Mouse (Mus musculus): ENCODE measurements around the gene Serpina3i.

DNA sequence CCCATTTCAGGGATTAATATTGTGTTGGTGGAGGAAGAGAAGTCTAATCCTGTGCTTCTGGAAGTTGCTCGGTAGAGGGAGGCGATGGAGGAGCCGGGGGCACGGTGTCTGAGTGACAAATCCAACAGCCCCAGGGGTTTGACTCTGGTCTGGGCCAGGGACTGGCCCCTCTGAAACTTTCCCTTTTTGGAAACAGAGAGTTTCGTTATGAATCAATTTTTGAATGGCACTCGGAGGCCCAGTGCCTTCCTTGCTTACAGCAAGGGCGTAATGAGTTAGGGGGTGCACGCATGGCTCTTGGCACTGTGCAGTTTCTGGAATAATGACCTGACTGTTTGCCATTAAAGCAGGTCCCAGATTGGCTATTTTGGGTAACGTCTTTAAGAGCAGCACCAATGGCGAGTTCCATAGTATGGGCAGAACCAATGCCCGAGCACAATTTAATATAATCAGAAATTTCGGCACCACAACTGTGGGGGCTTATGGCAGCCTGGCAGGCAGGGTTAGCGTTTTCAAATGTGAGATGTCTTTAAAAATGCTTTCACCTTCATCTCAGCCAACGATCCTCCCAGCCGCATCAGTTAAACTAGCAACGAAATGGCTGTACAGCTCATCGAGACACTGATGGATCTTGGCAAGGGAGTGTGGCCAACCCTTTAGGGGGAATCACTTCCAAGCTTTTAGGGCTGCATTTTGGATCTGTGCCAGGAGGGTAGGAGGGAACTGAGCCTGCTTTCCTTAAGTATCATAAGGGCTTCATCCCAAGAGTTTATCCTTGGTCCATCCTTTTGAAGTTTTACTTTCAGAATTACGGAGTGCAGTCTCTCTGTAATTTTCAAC, 15.5 kb downstream of the Serpina3i start:
- TF ChIP-seq CTCF (conservative IDR thresholded peaks at IDR 0.05 in 1 of 2, IDR thresholded peaks at IDR 0.05 in 1 of 2; ENCODE audit: low read depth in 2 of 2, low read length in 2 of 2): no peak
- TF ChIP-seq POLR2A (IDR thresholded peaks at IDR 0.05; ENCODE audit: low read depth, low read length): no peak; the same call in 1 of the 2 replicates
- TF ChIP-seq ZC3H11A (IDR thresholded peaks at IDR 0.05; ENCODE audit: low read depth, low read length): no peak
- TF ChIP-seq EP300 (IDR thresholded peaks at IDR 0.05; ENCODE audit: low read length): peak; percentile 97
- TF ChIP-seq CHD2 (IDR thresholded peaks at IDR 0.05; ENCODE audit: low read length): peak; percentile 84
- TF ChIP-seq KAT2A (IDR thresholded peaks at IDR 0.05; ENCODE audit: insufficient replicate concordance, low read length): no peak
- TF ChIP-seq HCFC1 (IDR thresholded peaks at IDR 0.05; ENCODE audit: low read depth, low read length): no peak; the same call in 1 of the 2 replicates
- TF ChIP-seq JUND (conservative IDR thresholded peaks at IDR 0.05; ENCODE audit: low read depth, low read length): peak; percentile 95
- no peak for TF ChIP-seq GABPA (IDR thresholded peaks at IDR 0.05; ENCODE audit: insufficient replicate concordance, low read depth, low read length)
- peak; percentile 92 for TF ChIP-seq JUN (IDR thresholded peaks at IDR 0.05; ENCODE audit: insufficient read depth, low read depth, low read length)
- no peak for TF ChIP-seq USF1 (IDR thresholded peaks at IDR 0.05; ENCODE audit: low read depth, low read length)
- no peak for TF ChIP-seq ZNF384 (IDR thresholded peaks at IDR 0.05; ENCODE audit: low read depth, low read length)
- TF ChIP-seq NRF1 (IDR thresholded peaks at IDR 0.05; ENCODE audit: low read depth, low read length): 0 out of 2 replicates have a peak, but pooled peaks have one; percentile 18
